Mouse (Mus musculus): ENCODE measurements around the gene D6Ertd527e.
"Not testable (repeated sequence)": the region's sequence is repeated elsewhere in the genome, so short reads cannot be mapped to it uniquely, and the experiment has no call there.

The D6Ertd527e gene

DNA sequence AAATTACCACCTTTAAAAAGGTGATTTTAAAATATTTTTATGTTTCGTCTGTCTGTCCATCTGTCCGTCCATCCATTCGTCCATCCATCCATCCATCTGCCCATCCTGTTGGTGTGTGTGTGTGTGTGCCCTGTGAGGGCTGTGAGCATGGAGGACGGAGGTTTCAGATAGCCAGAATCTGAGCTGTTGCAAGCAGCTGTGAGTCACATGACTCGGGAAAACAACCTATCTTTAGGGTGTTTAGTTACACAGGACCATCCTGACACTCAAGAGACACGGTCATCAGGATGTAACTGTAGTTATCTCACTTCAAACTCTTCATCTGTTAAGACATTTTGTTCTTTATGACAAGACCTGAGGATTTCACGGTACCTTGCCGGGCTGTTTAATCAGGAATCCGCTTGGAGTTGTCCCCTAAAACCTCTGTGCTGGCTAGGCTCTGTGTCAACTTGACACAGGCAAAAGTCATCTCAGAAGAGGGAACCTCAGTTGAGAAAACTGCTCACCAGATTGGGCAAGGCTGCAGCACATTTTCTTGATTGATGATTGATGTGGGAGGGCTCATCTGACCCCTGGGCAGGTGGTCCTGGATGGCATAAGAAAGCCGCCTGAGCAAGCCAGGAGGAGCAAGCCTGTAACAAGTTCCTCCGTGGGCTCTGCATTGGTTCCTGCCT is at the start of gene D6Ertd527e:
TSS of gene D6Ertd527e (plus strand) at position 624 of the 674 bp plus-strand sequence.
- DNase-seq (ENCODE audit: low spot score in 2 of 2): no peak

DNA sequence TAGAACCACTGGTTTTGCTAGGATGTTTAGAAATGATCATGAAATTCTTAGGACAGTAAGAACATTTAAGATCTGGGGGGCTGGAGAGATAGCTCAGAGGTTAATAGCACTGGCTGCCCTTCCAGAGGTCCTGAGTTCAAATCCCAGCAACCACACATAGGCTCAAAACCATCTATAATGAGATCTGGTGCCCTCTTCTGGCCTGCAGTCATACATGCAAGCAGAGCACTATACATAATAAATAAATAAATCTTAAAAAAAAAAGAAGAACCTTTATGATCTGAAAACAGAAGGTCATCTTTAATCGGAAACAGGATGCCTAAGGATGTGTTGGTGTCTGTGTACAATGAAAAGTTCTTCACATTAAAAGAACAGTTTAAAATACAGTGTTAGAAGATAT is 44.8 kb upstream of the D6Ertd527e start:
- DNase-seq (ENCODE audit: low spot score in 2 of 2): no peak

DNA sequence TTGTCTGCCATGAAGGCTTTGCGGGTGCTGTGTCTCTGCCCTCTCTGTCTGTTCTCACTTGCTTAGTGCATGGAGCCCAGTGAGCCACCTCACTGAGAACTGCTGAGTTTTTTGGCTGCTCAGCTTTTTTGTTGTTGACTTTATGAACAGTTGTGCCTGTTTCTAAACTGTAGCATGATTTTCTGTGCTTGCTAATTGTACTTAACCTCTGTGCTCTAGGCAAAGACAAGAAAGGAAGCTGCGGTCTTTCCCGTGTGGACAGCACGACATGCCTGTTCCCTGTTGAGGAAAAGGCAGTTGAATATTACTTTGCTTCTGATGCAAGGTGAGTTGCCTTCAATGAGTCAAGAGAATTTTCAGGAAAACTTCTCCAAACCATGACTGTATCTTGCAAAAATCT is 41.0 kb upstream of the D6Ertd527e start:
- DNase-seq (ENCODE audit: low spot score in 2 of 2): no peak

DNA sequence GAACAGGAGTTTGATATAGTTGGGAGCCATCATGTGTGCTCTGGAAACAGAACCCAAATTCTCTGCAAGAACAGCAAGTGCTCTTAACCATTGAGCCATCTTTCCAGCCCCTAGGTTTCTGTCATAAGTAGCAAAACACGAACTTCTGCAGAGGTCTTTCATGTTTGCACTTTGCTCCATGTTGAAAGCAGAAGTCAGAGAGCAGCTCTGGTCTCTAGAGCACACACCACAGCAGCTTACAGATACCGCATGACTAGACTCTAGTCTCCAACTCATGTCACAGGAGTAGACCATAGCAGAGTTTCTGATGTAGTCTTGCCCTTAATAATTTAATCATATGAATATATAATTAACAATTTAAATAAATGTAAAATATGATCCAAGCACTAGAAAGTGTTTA is 36.3 kb upstream of the D6Ertd527e start:
- no peak for DNase-seq (ENCODE audit: low spot score in 2 of 2)

DNA sequence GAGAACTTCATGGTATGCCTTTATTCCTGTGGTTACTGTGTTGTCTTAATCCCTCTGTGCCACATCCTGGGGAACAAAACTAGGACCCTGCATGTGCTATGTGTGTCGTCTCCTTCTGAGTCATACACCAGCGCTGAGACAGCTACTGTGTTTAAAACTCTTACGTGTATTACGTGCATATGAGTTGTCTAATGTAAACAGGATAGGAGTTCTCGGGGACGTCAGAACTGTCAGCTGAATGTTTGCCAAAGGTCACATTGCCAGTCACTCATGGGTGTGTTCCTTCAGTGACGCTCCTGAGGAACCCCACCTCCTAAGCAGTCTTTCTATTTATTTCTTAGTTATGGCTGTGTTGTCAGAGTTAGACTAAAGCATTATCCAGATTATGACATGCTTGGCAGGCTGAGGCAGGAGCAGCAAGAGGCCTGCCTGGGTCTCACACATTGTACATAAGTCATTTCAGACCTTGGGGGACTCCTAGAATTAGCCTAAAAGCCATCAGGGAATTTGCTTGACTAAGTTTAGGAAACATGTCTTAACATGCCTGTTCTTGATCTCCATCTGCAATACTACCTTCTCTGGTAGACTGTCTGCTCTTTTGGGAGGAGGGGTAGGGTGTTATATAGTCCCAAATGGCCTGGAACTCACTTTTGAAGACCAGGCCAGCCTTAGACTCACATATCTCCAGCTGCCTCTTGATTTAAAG is 35.2 kb upstream of the D6Ertd527e start:
- DNase-seq (ENCODE audit: low spot score in 2 of 2): no peak

DNA sequence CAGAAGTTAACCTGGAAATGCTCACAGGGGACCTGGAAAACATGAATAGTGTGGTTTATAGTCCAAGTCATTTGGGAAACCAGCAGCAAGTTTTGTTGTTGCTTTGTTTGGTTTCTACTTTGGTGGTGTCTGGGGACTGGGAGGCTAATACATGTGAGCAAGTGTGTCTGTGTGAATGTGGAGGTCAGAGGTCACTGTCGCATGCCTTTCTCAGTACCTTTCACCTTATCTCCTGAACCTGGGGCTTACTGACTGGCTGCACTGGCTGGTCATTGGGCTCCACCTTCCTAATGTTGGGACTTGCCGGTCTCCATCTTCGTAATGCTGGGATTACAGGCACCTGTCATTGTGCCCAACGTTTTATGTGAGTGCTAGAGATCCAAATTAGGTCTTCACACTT is 33.9 kb upstream of the D6Ertd527e start:
- no peak for DNase-seq (ENCODE audit: low spot score in 2 of 2)

DNA sequence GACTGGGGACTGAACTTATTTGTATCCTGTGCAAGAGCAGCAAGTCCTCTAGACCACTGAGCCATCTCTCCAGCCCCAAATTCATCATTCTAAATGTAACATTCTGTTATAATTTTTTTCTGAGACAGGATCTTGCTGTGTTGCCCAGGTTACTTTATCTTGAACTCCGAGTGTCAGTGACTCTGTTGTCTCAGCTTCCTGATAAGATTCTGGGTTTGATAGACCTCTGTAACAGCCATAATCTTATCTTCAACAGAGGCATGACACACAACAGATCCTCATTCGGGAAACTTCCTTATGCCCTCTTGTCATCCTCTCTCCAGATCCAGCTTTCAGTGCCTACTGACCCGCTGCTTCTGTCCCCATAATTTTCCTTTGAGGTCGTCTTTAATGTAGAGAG is 31.8 kb upstream of the D6Ertd527e start:
- no peak for DNase-seq (ENCODE audit: low spot score in 2 of 2)

DNA sequence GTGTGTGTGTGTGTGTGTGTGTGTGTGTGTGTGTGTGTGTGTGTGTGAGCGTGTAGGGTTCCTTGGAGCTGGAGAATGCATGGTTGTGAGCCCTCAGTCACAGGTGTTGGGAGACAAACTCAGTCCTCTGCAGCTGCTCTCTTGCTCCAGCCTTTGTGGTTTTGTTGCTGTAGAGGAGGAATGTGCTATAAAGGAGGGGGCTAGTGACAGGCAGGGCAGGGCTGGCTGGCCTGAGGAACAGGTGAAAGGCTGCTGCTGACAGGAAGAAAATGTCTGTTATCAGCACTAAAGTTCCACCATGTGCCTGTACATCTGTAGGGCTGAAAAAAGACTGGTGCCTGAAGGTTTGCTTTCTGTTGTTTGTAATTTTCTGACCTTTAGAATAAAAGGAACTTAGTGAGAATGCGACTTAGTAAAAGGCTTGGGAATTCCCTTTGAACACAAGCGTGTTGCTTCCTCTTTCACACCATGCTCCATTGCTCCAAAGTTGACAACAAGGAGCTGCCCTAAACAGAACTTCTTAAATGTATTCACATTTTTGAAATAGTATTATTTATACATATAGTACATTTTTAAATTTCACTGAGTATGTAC is 29.4 kb upstream of the D6Ertd527e start:
- no peak for DNase-seq (ENCODE audit: low spot score in 2 of 2)

DNA sequence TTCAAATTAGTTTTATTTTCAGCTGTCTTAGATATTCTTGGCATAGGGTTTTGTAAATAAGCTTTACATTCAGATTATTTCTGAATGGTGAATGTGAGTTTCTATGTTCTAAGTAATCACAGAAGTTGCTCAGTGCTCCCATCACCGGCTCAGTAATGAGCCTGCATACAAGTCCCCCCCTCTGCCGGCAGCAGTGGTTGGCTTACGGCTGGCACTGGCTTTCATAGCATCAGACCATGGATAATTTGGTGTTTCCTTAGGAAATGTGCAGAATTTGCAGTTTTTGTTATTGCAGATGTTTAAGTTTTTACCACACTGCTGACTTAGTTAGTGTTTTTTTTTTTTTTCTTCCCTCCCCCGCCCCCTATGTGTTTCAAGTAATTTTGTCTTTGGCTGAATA is 25.1 kb upstream of the D6Ertd527e start:
- DNase-seq (ENCODE audit: low spot score in 2 of 2): no peak

DNA sequence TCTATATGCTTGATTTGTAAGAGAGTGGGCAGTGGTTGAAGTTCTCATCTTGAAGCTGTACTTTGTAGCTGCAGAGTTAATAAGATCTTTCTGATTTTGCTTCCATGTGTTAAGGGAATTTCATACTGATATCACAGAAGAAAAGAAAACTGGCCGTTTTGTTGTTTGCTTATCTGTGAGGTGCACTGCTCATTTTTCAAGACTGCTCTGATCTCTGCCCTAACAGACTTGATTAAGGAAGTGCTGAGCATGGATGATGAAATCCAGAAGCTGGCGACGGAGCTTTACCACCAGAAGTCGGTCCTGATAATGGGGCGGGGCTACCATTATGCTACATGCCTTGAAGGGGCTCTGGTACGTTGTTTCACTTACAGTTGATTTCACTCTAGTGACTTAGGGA is 19.5 kb upstream of the D6Ertd527e start:
- DNase-seq (ENCODE audit: low spot score in 2 of 2): no peak

DNA sequence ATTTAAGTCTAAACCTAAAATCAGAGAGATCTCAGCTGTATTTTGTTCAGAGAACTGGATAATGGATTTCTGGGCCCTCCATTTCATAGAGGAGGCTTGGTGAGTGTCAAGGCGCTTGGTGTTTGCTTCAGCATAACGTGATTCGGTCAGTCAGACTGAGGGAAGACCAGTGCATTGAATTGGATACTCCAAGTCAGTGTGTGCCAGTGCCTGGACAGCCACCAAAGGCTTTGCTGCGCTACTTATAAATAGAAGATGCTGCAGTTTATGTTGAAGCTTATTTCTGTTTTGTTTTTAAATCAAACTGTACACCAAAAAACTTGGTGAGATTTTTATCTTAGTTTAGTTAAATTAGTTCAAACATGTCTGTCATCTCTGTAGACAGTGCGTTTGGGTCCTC is 16.2 kb upstream of the D6Ertd527e start:
- DNase-seq (ENCODE audit: low spot score in 2 of 2): no peak

DNA sequence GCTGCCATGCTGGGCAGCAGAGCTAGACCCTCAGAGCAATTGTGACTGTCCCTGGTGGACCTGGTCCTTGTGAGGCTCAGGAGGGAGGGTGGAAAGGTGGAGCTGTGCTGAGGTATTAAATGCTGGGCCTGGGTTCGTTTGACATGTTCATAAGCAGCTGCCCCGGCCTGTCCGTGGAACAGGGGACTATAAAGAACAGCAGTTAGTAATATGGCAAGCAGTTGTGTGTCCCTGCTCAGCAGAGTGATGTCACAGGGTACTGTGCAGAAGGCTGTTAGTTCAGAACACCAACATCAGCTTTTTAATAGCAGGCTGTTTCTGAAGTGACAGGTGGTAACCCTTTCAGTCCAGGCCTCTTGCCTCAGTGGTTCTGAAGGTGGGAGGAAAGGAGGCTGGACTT is 13.7 kb upstream of the D6Ertd527e start:
- no peak for DNase-seq (ENCODE audit: low spot score in 2 of 2)

DNA sequence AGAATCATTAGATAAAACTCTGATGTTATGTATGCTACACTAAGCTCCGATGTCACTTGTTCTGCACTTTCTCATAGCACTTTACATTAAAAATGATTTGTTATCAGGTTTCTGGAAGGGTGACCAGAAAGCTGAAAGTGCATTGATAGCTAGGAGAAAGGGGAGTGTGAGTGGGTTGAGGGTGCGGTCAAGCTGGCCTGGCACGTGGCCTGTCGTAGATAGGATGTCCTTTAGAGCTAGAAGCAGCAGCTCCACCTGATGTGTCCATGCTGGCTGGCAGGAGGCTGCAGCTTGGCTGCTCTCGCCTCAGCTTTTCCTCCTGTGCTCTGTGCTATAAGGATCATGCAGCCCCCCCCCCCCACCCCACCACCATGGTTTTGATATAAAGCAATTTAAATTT is 12.1 kb upstream of the D6Ertd527e start:
- no peak for DNase-seq (ENCODE audit: low spot score in 2 of 2)

DNA sequence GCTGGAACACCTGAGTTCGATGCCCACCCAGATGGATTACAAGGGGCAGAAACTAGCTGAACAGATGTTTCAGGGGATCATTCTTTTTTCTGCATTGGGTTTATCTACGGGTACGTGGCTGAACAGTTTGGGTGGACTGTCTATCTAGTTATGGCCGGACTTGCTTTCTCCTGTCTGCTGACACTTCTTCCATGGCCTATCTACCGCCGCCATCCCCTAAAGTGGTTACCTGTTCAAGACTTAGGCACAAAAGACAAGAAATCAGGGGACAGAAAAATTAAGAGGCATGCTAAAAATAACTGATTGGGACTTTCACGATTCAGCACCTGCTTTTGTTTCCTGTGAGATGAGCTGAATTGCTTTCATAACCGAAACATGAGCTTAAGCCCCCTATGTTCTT is 10.9 kb upstream of the D6Ertd527e start:
- not testable (repeated sequence) for DNase-seq (ENCODE audit: low spot score in 2 of 2)

DNA sequence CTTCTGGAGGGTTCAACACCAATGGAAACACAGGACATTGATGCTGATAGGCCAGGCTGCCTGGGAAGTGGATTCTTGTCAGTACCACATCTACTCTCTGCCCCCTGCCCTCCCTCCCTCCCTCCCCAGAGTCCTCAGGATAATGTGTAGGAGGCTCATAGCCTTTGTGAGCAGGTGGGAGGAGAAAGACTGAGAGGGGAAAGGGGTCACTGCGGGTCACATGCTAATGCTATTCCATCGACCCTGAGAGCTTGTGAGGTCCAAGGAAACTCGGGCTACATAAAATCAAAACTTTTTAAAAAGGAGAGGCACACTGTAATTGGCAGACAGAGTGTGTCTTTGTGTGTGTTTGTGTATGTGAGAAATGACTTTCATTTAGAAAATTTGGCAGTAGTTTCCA is 5.3 kb upstream of the D6Ertd527e start:
- DNase-seq (ENCODE audit: low spot score in 2 of 2): no peak

DNA sequence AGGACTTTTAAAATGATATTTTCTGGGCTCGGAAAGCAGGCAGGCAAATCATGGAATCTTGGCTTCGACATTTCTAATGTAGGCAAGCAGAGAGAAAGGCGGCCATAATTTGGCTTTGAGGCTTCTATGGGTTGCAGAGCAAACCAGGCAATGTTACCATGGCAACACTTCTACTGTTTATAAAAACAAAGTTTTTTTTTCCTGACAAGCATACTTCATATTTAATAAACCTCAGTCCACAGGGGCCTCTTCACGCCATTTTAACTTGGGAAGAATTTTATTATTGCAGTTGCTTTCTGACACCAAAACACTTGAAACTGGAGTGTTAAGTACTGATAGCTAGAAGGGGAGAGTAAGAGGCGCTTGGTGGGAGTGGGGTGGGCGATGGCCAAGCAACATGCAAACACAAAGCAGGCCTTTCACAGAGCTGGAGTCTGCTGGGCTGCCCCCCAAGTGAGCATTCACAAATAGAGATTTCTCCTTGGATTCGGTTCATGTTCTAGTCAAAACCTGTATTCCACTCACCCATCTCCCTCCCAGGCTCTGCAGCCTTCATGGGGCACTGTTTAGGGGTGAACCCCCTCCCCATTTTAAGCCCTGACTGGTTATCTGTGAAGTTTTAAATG is 4.8 kb upstream of the D6Ertd527e start:
- DNase-seq (ENCODE audit: low spot score in 2 of 2): no peak

DNA sequence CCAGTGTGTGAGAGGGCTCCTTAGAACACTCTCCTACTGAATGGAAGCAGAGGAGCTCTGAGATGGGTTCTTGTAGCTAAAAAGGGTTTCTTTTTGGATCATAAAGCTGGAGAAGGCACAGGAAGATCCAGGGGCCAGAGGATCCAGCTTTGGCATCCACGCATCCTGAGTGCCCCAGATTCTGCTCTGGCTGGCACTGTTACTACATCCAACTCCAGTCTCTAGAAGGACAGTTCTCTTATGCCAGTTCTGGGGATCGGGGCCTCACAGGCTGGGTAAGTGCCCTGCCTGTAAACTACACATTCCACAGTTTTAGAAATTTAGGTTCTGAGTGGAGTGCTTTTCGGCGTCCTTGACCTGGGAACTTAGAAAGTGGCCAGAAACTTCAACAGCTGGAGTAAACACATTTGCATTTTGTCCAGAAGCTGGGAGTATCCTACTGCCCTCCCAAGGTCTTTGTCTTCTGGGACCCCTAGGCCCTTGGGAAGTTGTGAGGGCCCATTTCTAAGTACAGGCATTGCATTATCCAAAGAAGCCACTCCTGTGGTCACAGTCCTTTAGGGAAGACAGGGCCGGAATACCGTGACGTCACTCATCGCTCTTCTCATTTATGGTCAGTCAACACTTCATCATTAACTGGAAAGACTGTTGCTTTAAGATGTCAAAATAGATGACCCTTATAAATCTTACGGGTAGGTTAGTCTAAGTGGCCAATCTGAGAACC is 4.1 kb upstream of the D6Ertd527e start:
- no peak for DNase-seq (ENCODE audit: low spot score in 2 of 2)

DNA sequence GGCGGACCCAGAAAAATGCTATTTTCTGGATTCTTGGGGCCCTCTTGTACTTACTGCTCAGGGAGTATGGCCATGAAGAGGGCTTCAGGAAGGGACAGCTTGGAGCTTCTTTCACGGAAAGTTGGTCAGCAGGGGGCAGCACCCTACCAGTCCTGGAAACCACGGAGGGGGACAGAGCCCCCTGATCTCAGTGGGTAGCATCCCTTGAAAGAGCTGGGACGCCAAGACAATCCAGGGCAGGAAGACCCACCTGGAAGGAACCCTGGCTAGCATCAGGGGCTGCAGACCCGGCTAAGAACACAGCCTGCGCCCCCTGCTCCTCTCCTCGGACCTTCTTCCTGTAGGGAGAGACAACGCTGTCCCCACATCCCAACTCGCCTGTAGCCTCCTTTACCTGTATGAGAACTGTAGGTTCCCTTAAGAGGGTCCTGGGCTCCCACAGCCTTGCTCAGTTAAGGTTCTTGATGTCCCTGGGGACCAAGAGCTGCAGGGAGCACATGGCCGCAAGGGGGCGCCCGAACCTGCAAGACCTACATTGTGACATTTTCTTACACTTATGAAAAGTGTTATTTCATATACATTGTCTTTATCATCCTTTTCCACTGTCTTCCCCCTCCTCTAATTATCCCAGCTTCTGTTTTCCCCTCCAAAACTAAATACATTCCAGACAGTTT is 3.1 kb upstream of the D6Ertd527e start:
- peak; percentile 81 to 90 for DNase-seq (ENCODE audit: low spot score in 2 of 2)

DNA sequence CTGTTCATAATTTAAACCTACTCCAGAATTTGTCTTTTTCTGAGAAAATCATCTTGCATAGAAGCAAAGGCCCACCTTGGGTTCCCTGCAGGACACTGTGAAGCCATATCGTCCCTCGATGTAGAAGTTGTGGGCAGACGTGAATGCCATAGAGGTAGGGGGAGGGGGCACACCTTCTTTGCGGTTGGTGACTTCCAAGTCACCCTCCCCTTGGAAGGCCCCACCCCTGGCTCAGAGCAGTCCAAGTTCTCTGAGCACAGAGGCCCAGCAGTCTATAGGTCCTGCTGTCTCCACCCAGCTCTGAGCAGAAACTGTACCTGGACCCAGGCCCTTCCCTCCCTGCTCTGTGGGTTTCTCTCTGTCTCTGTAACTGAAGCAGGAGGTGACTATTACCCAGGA is 2.6 kb upstream of the D6Ertd527e start:
- peak in 1 of 2 experiments; percentile 15 for DNase-seq (ENCODE audit: low spot score in 2 of 2)

DNA sequence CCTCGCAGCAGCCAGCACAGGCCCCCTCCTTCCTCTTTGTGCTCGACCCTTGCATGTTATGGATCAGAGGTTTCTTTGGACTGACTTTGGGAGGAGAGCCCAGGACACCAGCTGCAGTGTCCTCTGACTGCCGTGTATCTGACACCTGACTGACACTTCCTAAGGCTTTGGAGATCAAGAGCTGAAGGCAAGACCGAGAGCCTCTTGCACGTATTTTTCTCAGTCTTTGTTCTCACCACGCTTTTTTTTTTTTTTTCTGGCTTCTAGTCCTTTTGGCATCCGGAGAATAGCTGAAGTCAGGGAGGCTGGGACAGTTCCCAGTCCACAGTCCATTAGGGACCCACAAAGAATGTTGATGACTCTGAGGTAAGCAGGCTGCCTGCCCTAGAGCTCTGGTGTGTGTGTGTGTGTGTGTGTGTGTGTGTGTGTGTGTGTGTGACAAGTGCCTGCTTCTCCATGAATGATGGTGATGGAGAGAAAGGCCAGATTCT is 2.1 kb upstream of the D6Ertd527e start:
- peak in 1 of 2 experiments; percentile 42 for DNase-seq (ENCODE audit: low spot score in 2 of 2)

DNA sequence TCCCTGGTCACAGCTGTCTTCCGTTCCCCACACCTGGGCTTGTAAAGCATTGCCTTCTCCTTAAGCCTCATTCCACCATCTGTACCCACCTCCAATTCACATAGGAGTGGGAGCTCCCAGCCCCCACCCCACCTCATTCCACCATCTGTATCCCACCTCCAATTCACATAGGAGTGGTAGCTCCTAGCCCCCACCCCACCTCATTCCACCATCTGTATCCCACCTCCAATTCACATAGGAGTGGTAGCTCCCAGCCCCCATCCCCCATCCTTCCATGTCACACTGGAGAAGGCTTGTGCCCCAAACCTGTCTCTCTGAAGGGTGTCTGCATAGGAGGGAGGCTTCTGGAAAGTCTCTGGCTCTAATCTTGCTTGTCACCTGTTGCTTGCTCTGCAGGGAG is 1.2 kb upstream of the D6Ertd527e start:
- DNase-seq (ENCODE audit: low spot score in 2 of 2): no peak

Data from urinary bladder, postnatal 36 days (tissue).